Mouse (Mus musculus) adrenal gland, adult 8-10 months (tissue): Measurements from ENCODE around the gene Gm4724. TPM values are rescaled to one million over a fixed set of nuclear protein-coding genes. Genes with fewer than 3 reads are reported as not detected.
"Not testable (repeated sequence)": the region's sequence is repeated elsewhere in the genome, so short reads cannot be mapped to it uniquely, and the experiment has no call there.

Experiments
- DNase-seq: peaks from one replicate; pipeline ENCODE4 v3.0.0; 2022
- total RNA-seq, 4 experiments: library from RNA; stranded (reverse); gene quantifications; 2 replicates each; pipeline ENCODE4 v1.2.4; 2022

Gm4724 gene
- 10 to 100 TPM in 1 of 4 experiments, 1 to 10 TPM in 3; 6.9 to 15.8 (median 8.9) TPM for total RNA-seq

DNA sequence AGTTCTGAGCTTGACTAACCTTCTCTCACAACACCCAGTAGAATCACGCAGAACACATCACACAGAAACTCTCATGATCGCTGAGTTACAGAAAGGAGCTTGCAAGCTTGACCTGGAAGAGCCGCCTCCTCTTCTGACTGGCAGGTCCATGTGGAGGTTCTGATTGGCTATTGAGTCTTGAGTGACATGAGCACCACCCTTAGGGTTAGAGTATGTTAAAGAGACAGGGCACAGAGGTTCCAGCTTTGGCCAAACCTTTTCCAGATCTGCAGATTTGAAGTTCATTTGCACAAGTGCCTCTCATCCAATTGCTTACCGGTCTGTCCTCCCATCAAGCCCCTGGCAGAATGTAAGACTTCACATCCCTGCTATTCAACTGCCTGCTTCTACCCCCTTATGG is at the start of gene Gm4724:
Gm4724 (minus strand) TSS at position 101 of the 400 bp plus-strand sequence.
- not testable (repeated sequence) for DNase-seq

DNA sequence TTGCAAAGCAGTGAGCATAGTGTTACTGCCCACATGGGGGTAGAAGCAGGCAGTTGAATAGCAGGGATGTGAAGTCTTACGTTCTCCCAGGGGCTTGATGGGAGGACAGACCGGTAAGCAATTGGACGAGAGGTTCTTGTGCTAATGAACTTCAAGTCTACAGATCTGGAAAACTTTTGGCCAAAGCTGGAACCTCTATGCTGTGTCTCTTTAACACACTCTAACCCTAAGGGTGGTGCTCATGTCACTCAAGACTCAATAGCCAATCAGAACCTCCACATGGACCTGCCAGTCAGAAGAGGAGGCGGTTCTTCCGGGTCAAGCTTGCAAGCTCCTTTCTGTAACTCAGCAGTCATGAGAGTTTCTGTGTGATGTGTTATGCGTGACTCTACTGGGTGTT is 34.1 kb upstream of the Gm4724 start, which contains the start of gene Zfp965:
Zfp965 (plus strand) TSS at position 301 of the 400 bp plus-strand sequence.
- not testable (repeated sequence) for DNase-seq

Other genes starting within 250 kb of the Gm4724 start
- 10 to 100 TPM; 55.0 to 80.9 (median 71.4) TPM for gene Gm14391, start 228.9 kb downstream of the Gm4724 start, total RNA-seq
- gene Gm14440, start 160.7 kb downstream of the Gm4724 start, total RNA-seq, result 10 to 100 TPM in 1 of 4 experiments, 1 to 10 TPM in 2, not detected in 1; 2.0 to 15.2 (median 6.8) TPM
- gene Gm4631, start 97.6 kb downstream of the Gm4724 start, total RNA-seq, result 10 to 100 TPM; 38.3 to 47.3 (median 45.0) TPM
- 10 to 100 TPM in 2 of 4 experiments, 1 to 10 TPM in 2; 7.2 to 13.7 (median 10.9) TPM for gene Zfp968, start 63.4 kb downstream of the Gm4724 start, total RNA-seq
- 1 to 10 TPM; 3.3 to 4.6 (median 3.9) TPM for gene Zfp965, start 34.2 kb upstream of the Gm4724 start, total RNA-seq
- gene Gm11007, start 208.2 kb upstream of the Gm4724 start, total RNA-seq, result not detected